Mouse (Mus musculus) testis, postnatal 10 days (tissue): Measurements from ENCODE around the gene Ubtd1.

Experiments
- DNase-seq: peaks from one replicate; pipeline ENCODE4 v3.0.0; 2021; ENCODE audit warnings: low spot score

Ubtd1 gene

GRCm38 (mm10) chr19:41981595-41981927, at the start of gene Ubtd1:
Gene Ubtd1, plus strand, starts transcription at chr19:41981763.
- no peak for DNase-seq

- no peak for DNase-seq
These were observed 48.9 kb upstream of the Ubtd1 start for GRCm38 (mm10) chr19:41932686-41933085.

GRCm38 (mm10) chr19:41933179-41934086, 48.1 kb upstream of the Ubtd1 start, which contains the start of the genes Exosc1 and Zdhhc16:
Gene Exosc1, minus strand, starts transcription at chr19:41933423.
Gene Zdhhc16, plus strand, starts transcription at chr19:41933480.
- peak; percentile 98 for DNase-seq

- DNase-seq: no peak
These were observed 47.4 kb upstream of the Ubtd1 start for GRCm38 (mm10) chr19:41934124-41934523.

- DNase-seq: no peak
These were observed 45.6 kb upstream of the Ubtd1 start for GRCm38 (mm10) chr19:41935921-41936320.

- no peak for DNase-seq
These were observed 43.0 kb upstream of the Ubtd1 start for GRCm38 (mm10) chr19:41938539-41938938.

- DNase-seq: no peak
These were observed 37.7 kb upstream of the Ubtd1 start for GRCm38 (mm10) chr19:41943841-41944240.

- DNase-seq: no peak
These were observed 29.3 kb upstream of the Ubtd1 start for GRCm38 (mm10) chr19:41952287-41952686.

- DNase-seq: no peak
These were observed 28.0 kb upstream of the Ubtd1 start for GRCm38 (mm10) chr19:41953574-41953973.

GRCm38 (mm10) chr19:41969618-41970017, 11.9 kb upstream of the Ubtd1 start:
- DNase-seq: no peak

- no peak for DNase-seq
These were observed 7.4 kb upstream of the Ubtd1 start for GRCm38 (mm10) chr19:41973891-41974794.

- peak; percentile 56 for DNase-seq
These were observed 1.1 kb upstream of the Ubtd1 start for GRCm38 (mm10) chr19:41980422-41980818.

GRCm38 (mm10) chr19:41980819-41981594, 556 bp upstream of the Ubtd1 start, which contains the start of gene Mms19:
Gene Mms19, minus strand, starts transcription at chr19:41981157.
- peak; percentile 99 for DNase-seq

- peak; percentile 81 for DNase-seq
These were observed 598 bp downstream of the Ubtd1 start for GRCm38 (mm10) chr19:41981931-41982790.

- no peak for DNase-seq
These were observed 1.2 kb downstream of the Ubtd1 start for GRCm38 (mm10) chr19:41982791-41983150.

- no peak for DNase-seq
These were observed 4.4 kb downstream of the Ubtd1 start for GRCm38 (mm10) chr19:41985994-41986393.

GRCm38 (mm10) chr19:41987206-41987605, 5.6 kb downstream of the Ubtd1 start:
- no peak for DNase-seq

GRCm38 (mm10) chr19:41989810-41990209, 8.2 kb downstream of the Ubtd1 start:
- DNase-seq: no peak

GRCm38 (mm10) chr19:41991926-41992477, 10.4 kb downstream of the Ubtd1 start:
- DNase-seq: no peak

GRCm38 (mm10) chr19:41992971-41993370, 11.4 kb downstream of the Ubtd1 start:
- DNase-seq: no peak

- peak; percentile 95 for DNase-seq
These were observed 11.9 kb downstream of the Ubtd1 start for GRCm38 (mm10) chr19:41993484-41993883.
